Mouse (Mus musculus): ENCODE results near the gene Gng7.
"Not testable (repeated sequence)": the region's sequence is repeated elsewhere in the genome, so short reads cannot be mapped to it uniquely, and the experiment has no call there.

The Gng7 gene

GRCm38 (mm10) chr10:80991945-80992344 is 22.8 kb downstream of the Gng7 start:
- DNase-seq (ENCODE audit: low read depth, low spot score): no peak
- no peaks in the 10 kb centered on the region for H3K27me3 ChIP-seq (ENCODE audit: control insufficient read depth, insufficient read depth, low read length, poor library complexity, severe bottlenecking)
- no peaks in the 10 kb centered on the region for H3K36me3 ChIP-seq (ENCODE audit: control insufficient read depth, insufficient read depth, low read length, poor library complexity, severe bottlenecking)

- Histone ChIP-seq H3K36me3 (ENCODE audit: control insufficient read depth, insufficient read depth, low read length, poor library complexity, severe bottlenecking) (no peaks in the 10 kb centered on the region), H3K27me3 (ENCODE audit: control insufficient read depth, insufficient read depth, low read length, poor library complexity, severe bottlenecking) (no peaks in the 10 kb centered on the region)
- peak; percentile 80 for DNase-seq (ENCODE audit: low read depth, low spot score)
Observed at GRCm38 (mm10) chr10:80991007-80991406, 23.7 kb downstream of the Gng7 start.

DNA sequence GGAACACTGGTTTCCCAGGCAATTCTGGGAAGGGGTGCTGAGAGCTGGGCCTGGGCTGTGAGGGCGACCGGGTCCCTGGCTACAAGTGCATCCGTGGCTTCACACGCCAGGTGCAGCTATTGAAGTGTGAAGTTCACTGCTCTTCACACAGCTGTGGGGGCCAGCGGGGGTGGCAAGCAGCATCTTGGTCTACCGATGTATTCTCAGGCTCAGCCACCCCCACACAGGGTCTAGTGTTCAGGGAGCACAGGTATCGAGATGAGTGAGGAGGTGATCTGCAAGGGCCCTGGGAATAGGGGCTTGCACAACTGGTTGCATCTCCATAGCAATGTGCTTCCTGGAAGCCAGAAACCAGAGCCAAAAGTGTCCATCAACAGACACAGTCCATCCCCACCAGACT is 24.3 kb downstream of the Gng7 start:
- peak; percentile 60 for DNase-seq (ENCODE audit: low read depth, low spot score)

GRCm38 (mm10) chr10:80989854-80990253 is 24.9 kb downstream of the Gng7 start:
- not testable (repeated sequence) for H3K27me3 ChIP-seq (ENCODE audit: control insufficient read depth, insufficient read depth, low read length, poor library complexity, severe bottlenecking); DNase-seq (ENCODE audit: low read depth, low spot score); H3K36me3 ChIP-seq (ENCODE audit: control insufficient read depth, insufficient read depth, low read length, poor library complexity, severe bottlenecking)

More for the DNA sequence above, 24.3 kb downstream of the Gng7 start:
- no peaks in the 10 kb centered on the region for H3K27me3 ChIP-seq (ENCODE audit: control insufficient read depth, insufficient read depth, low read length, poor library complexity, severe bottlenecking)
- no peaks in the 10 kb centered on the region for H3K36me3 ChIP-seq (ENCODE audit: control insufficient read depth, insufficient read depth, low read length, poor library complexity, severe bottlenecking)

- Histone ChIP-seq H3K27me3 (ENCODE audit: control insufficient read depth, insufficient read depth, low read length, poor library complexity, severe bottlenecking) (no peaks in the 10 kb centered on the region), H3K36me3 (ENCODE audit: control insufficient read depth, insufficient read depth, low read length, poor library complexity, severe bottlenecking) (no peaks in the 10 kb centered on the region)
- DNase-seq (ENCODE audit: low read depth, low spot score): peak; percentile 75
Observed at GRCm38 (mm10) chr10:80989446-80989845, 25.3 kb downstream of the Gng7 start.

GRCm38 (mm10) chr10:80987709-80988441 is 26.9 kb downstream of the Gng7 start:
- H3K27me3 ChIP-seq (ENCODE audit: control insufficient read depth, insufficient read depth, low read length, poor library complexity, severe bottlenecking): no peaks in the 10 kb centered on the region
- no peaks in the 10 kb centered on the region for H3K36me3 ChIP-seq (ENCODE audit: control insufficient read depth, insufficient read depth, low read length, poor library complexity, severe bottlenecking)
- peak; percentile 88 for DNase-seq (ENCODE audit: low read depth, low spot score)

DNA sequence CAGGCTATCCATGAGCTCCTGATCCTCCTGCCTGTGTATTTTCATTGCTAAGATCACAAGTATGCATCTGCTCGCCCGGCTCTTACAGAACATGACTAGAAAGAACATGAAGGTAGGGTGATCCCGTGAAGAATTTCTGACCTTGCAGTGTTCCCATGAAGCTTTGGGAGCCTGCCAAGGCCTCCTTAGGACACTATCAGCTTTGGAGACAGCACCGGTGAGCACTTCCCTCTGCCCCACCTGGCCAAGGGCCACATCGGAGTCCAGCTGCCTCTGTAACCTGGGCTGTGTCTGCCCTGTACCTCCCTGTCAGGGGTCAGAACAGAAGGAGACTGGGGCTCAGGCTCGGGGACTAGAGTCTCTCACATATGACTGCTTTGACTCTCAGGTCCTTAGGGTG is 28.0 kb downstream of the Gng7 start:
- Histone ChIP-seq H3K27me3 (ENCODE audit: control insufficient read depth, insufficient read depth, low read length, poor library complexity, severe bottlenecking) (no peaks in the 10 kb centered on the region), H3K36me3 (ENCODE audit: control insufficient read depth, insufficient read depth, low read length, poor library complexity, severe bottlenecking) (no peaks in the 10 kb centered on the region)
- no peak for DNase-seq (ENCODE audit: low read depth, low spot score)

- no peaks in the 10 kb centered on the region for H3K27me3 ChIP-seq (ENCODE audit: control insufficient read depth, insufficient read depth, low read length, poor library complexity, severe bottlenecking)
- DNase-seq (ENCODE audit: low read depth, low spot score): no peak
- H3K36me3 ChIP-seq (ENCODE audit: control insufficient read depth, insufficient read depth, low read length, poor library complexity, severe bottlenecking): no peaks in the 10 kb centered on the region
Observed at GRCm38 (mm10) chr10:80985970-80986701, 28.6 kb downstream of the Gng7 start.

DNA sequence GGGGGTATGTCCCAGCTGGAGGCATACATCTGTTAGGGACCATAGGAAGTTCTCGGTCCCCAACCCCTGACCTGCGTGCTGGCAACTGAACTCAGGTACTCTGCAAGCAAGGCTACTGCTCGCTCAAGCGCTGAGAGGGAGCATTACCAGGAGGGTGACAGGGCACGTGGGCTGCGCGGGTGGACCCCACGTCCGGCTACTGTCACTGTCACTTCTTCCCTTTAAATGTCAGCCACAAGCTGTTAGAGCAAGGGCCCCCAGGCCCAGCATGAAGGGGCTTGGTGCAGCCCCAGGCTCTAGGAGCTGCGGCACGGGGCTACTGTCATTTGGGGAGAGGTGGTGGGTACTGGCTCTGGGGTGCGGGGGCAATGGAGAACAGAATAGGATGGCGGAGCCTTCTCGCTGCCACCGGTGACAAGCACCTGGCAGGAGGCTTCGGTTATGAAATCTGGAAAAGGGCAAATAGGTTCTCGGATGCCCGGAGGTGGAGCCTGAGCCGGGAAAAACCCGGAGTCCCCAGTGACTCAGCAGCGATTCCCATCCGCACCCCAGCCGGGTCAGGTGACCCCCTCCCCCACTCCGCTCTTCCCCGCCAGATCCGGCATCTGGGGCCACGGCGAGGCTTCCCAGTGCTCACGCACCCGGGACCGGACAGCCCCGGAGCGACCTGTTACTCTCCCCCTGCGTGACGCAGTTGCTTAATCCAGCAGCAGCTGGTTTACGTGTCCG is 29.3 kb downstream of the Gng7 start:
- Histone ChIP-seq H3K27me3 (ENCODE audit: control insufficient read depth, insufficient read depth, low read length, poor library complexity, severe bottlenecking) (no peaks in the 10 kb centered on the region), H3K36me3 (ENCODE audit: control insufficient read depth, insufficient read depth, low read length, poor library complexity, severe bottlenecking) (no peaks in the 10 kb centered on the region)
- DNase-seq (ENCODE audit: low read depth, low spot score): peak; percentile 54

DNA sequence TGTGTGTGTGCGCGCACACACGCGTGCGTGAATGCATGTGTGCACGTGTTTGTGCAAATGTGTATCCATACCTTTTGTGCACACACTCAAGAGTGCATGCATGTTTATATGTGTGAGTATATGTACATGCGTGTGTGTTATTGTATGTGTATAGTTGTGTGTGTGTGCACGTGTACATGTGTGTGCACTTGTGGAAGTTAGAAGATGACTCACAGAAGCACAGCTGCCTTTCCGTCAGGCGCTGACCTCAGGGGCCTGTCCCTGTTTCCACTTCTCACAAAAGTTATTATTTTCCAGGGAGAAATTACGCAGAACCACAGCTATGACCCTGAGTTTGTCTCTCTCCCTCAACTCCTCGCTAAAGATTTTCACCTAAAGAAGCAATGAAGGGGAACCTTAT is 30.5 kb downstream of the Gng7 start:
- no peaks in the 10 kb centered on the region for H3K36me3 ChIP-seq (ENCODE audit: control insufficient read depth, insufficient read depth, low read length, poor library complexity, severe bottlenecking)
- H3K27me3 ChIP-seq (ENCODE audit: control insufficient read depth, insufficient read depth, low read length, poor library complexity, severe bottlenecking): no peaks in the 10 kb centered on the region
- no peak for DNase-seq (ENCODE audit: low read depth, low spot score)

DNA sequence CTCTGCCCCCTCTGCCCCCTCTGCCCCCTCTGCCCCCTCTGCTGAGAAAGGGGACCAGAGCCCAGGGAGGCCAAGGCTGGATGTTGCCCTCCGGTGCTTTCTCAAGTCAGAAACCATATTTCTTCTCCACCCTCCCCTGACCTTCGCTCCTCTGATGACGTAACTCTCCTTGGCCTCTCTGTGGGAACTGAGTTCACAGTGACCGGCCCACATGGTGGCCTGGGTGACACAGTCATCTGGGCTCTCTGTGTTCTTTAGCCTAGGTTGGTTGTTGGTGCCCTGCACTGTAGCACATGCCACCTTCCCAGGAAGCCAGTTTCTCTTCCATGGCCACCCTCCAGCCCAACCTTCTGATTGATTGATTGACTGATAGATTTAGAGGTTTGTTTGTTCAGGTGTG is 32.4 kb downstream of the Gng7 start:
- Histone ChIP-seq H3K36me3 (ENCODE audit: control insufficient read depth, insufficient read depth, low read length, poor library complexity, severe bottlenecking) (no peaks in the 10 kb centered on the region), H3K27me3 (ENCODE audit: control insufficient read depth, insufficient read depth, low read length, poor library complexity, severe bottlenecking) (no peaks in the 10 kb centered on the region)
- DNase-seq (ENCODE audit: low read depth, low spot score): no peak

DNA sequence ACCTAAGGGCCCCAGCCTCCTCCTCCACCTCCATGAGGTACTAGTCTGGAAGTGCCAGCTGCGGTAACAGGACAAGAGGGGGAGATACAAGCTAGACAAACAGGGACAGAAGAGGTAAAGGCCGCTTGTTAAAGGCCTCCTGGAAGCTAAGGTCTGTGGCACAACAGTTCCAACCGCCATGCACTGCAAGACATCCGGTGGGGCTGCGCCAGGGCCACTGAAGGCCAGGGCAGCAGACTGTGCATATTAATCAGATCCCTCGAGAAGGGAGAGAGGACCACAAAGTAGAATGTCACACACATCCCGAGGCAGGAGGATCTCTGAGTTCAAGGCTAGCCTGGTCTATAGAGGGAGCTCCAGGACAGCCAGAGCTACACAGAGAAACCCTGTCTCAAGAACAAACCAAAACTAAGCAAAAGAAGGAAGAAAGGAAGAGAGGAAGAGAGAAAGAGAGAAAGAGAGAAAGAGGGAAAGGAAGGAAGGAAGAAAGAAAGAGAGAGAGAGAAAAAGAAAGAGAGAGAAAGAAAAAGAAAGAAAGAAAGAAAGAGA is 33.1 kb downstream of the Gng7 start:
- Histone ChIP-seq H3K27me3 (ENCODE audit: control insufficient read depth, insufficient read depth, low read length, poor library complexity, severe bottlenecking) (no peaks in the 10 kb centered on the region), H3K36me3 (ENCODE audit: control insufficient read depth, insufficient read depth, low read length, poor library complexity, severe bottlenecking) (no peaks in the 10 kb centered on the region)
- no peak for DNase-seq (ENCODE audit: low read depth, low spot score)

- DNase-seq (ENCODE audit: low read depth, low spot score): no peak
- H3K36me3 ChIP-seq (ENCODE audit: control insufficient read depth, insufficient read depth, low read length, poor library complexity, severe bottlenecking): no peaks in the 10 kb centered on the region
Observed at GRCm38 (mm10) chr10:80975478-80975877, 39.3 kb downstream of the Gng7 start.

DNA sequence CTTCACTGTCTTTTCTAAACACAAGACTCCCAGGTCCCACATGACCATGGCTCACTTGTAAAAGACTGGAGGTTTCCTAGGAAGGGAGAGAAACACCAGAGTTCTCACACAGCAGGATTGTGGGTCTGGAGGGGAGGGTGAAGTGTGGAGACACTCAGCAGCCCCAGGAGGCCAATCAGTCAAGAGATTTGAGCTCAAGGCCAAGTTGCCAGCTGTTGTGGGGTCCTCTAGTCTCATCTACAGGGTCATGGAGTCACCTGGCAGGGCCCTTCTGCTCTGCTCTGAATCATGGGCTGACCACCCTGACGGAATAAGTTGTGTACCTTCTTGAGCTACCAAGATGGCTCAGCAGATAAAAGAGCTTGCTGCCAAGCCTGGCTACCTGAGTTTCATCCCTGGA is 41.0 kb downstream of the Gng7 start:
- DNase-seq (ENCODE audit: low read depth, low spot score): no peak
- Histone ChIP-seq H3K36me3 (ENCODE audit: control insufficient read depth, insufficient read depth, low read length, poor library complexity, severe bottlenecking) (no peaks in the 10 kb centered on the region), H3K27me3 (ENCODE audit: control insufficient read depth, insufficient read depth, low read length, poor library complexity, severe bottlenecking) (no peaks in the 10 kb centered on the region)

More at GRCm38 (mm10) chr10:80975478-80975877, 39.3 kb downstream of the Gng7 start:
- H3K27me3 ChIP-seq (ENCODE audit: control insufficient read depth, insufficient read depth, low read length, poor library complexity, severe bottlenecking): no peaks in the 10 kb centered on the region
